9 mouse cellular contexts compared by ENCODE assay signal in the genomic region with DNA sequence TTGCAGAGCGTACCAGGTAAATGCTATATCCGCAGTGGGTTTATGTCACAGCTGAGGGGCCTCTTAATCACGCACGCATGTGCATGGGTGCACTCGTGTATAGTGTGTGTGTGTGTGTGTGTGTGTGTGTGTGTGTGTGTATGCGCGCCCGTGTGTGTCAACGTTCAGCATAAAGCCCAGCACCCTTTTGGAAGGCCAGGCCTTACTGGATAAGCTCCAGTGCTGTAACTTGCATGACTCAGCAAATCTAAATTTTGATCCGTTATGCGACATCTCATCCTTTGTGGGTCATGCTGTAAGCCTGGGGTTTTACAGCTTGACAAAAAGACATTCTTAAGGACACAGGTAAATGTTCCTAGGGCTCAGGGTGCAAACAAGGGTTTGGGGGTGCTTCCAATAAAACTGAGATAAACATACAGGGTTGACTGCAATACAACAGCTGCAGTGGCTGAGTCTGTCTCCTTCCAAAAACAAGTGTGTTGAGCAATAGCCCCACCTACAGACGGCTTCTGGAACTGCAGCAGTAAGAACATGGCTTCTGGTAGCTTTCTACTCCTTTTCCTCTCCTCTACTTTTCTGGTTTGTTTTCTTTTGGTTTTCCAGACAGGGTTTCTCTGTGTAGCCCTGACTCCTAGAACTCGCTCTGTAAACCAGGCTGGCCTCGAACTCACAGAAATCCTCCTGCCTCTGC. TPM values are rescaled to one million over a fixed set of nuclear protein-coding genes. Genes with fewer than 3 reads are reported as not detected.
DNase-seq lines count a peak whose midpoint lies in the region; ATAC-seq lines count a peak whose summit lies in the region.
"Had no signal": no experiment of that assay in that cellular context is flagged by ENCODE, and none has a peak within 500 bp of the region (broad histone marks: within the 10 kb centered on the region; RNA-seq: fewer than 3 reads in every experiment).

No protein-coding gene starts in this region.

- no peaks in the 10 kb centered on the region; the same call in 1 of the 2 replicates for H3K27me3 ChIP-seq in liver, embryonic 15.5 days
- H3K27me3 ChIP-seq in neural tube, embryonic 15.5 days (replicated peaks) = no peaks in the 10 kb centered on the region
- H3K27me3 ChIP-seq: limb, embryonic 12.5 days had no signal

- no peak overlapping the region for H3K27ac ChIP-seq in liver, embryonic 15.5 days (replicated peaks)
- no peak overlapping the region for H3K27ac ChIP-seq in neural tube, embryonic 15.5 days (replicated peaks)
- H3K27ac ChIP-seq: limb, embryonic 12.5 days had no signal

- DNase-seq in CD4-positive, CD25-positive, alpha-beta regulatory T cell, adult 2 months (ENCODE audit: low read depth, low spot score) = peak; percentile 85
- DNase-seq in adrenal gland, adult (ENCODE audit: inconsistent age in 2 of 2, low spot score in 1 of 2) = peak; percentile 66 to 94
- DNase-seq in embryo, embryonic 10.5 days (ENCODE audit: low spot score) = peak; percentile 87
- peak; percentile 38 for DNase-seq in gastrocnemius, postnatal 25 days
- DNase-seq in kidney, postnatal 36 days = peak; percentile 71 to 89
- peak; percentile 66 to 84 for DNase-seq in thymus, postnatal 10 days (ENCODE audit: low spot score in 2 of 2)

- H3K4me1 ChIP-seq in liver, embryonic 15.5 days (replicated peaks) = peaks cover 6% of the 10 kb centered on the region
- 0 out of 2 replicates have a peak, but pooled peaks cover 3% of the 10 kb centered on the region for H3K4me1 ChIP-seq in neural tube, embryonic 15.5 days
- H3K4me1 ChIP-seq: limb, embryonic 12.5 days had no signal

- H3K4me3 ChIP-seq in liver, embryonic 15.5 days (replicated peaks) = no peak overlapping the region
- H3K4me3 ChIP-seq in neural tube, embryonic 15.5 days (replicated peaks) = no peak overlapping the region
- H3K4me3 ChIP-seq: limb, embryonic 12.5 days had no signal

- no peaks in the 10 kb centered on the region for H3K9me3 ChIP-seq in liver, embryonic 15.5 days (replicated peaks)
- no peaks in the 10 kb centered on the region for H3K9me3 ChIP-seq in neural tube, embryonic 15.5 days (replicated peaks)
- H3K9me3 ChIP-seq: limb, embryonic 12.5 days had no signal

- ATAC-seq in liver, embryonic 15.5 days (ENCODE audit: insufficient read depth) = peak; percentile 63
- peak; percentile 68 for ATAC-seq in neural tube, embryonic 15.5 days (ENCODE audit: low FRiP score)

- no peak overlapping the region for H3K9ac ChIP-seq in liver, embryonic 15.5 days
- H3K9ac ChIP-seq in neural tube, embryonic 15.5 days (replicated peaks) = no peak overlapping the region
- H3K9ac ChIP-seq: limb, embryonic 12.5 days had no signal

- no peaks in the 10 kb centered on the region for H3K36me3 ChIP-seq in liver, embryonic 15.5 days (replicated peaks)
- no peaks in the 10 kb centered on the region for H3K36me3 ChIP-seq in neural tube, embryonic 15.5 days
- H3K36me3 ChIP-seq: limb, embryonic 12.5 days had no signal

- H3K4me2 ChIP-seq in liver, embryonic 15.5 days = peak overlapping the region; percentile 32; the same call in 1 of the 2 replicates
- no peak overlapping the region for H3K4me2 ChIP-seq in neural tube, embryonic 15.5 days
- H3K4me2 ChIP-seq: limb, embryonic 12.5 days had no signal

- 43% methylated on average over 14 of the region's 14 CpGs for WGBS in liver, embryonic 15.5 days (ENCODE audit: insufficient replicate concordance)
- 73% methylated on average over 14 of the region's 14 CpGs for WGBS in neural tube, embryonic 15.5 days

RNA-seq across cellular contexts. Expression of a gene that starts 28.2 kb away (rescaled TPM):
- not detected for total RNA-seq in gastrocnemius, postnatal 25 days (2021)
- polyA plus RNA-seq in liver, embryonic 15.5 days (2015; fragmentation: Nextera tagmentation; extraction: Ambion mirVana) = 0.07 TPM in 1 of 2 replicates, not detected in the other
- 0.36 TPM in 1 of 2 replicates, not detected in the other for polyA plus RNA-seq in neural tube, embryonic 15.5 days (2015; fragmentation: Nextera tagmentation; extraction: Ambion mirVana)
- polyA plus RNA-seq: limb, embryonic 12.5 days had no signal
